ENCODE assay signal across 8 mouse cellular contexts in genomic region chr3:96277428-96277799, GRCm38 (mm10). TPM values are rescaled to one million over a fixed set of nuclear protein-coding genes. Genes with fewer than 3 reads are reported as not detected.
DNase-seq lines count a peak whose midpoint lies in the region; ATAC-seq and TF ChIP-seq lines count a peak whose summit lies in the region.

No protein-coding gene starts in this region.

- peak overlapping the region; percentile 89; the same call in 1 of the 2 replicates for H3K27ac ChIP-seq in layer of hippocampus, adult 2 months
- H3K27ac ChIP-seq in forebrain, embryonic 14.5 days (ENCODE audit: low read depth, low read length) = no peak overlapping the region
- H3K27ac ChIP-seq in left cerebral cortex, adult 2 months = peak overlapping the region; percentile 89

- no peak; the same call in 1 of the 2 replicates for ATAC-seq in forebrain, embryonic 14.5 days
- ATAC-seq in megakaryocyte-erythroid progenitor cell, adult 5-6 weeks (replicated peaks; ENCODE audit: low FRiP score, low TSS enrichment, poor library complexity, severe bottlenecking) = peak; percentile 62

- peak overlapping the region; percentile 65 for H3K9ac ChIP-seq in forebrain, embryonic 14.5 days (ENCODE audit: low read length)

- no peaks in the 10 kb centered on the region for H3K27me3 ChIP-seq in forebrain, embryonic 14.5 days (replicated peaks; ENCODE audit: control insufficient read depth, insufficient read depth, low read length)

- H3K36me3 ChIP-seq in forebrain, embryonic 14.5 days (ENCODE audit: control insufficient read depth, insufficient read depth, low read length) = no peaks in the 10 kb centered on the region

- peaks cover 3% of the 10 kb centered on the region; the same call in 1 of the 2 replicates for H3K4me1 ChIP-seq in forebrain, embryonic 14.5 days (ENCODE audit: control insufficient read depth, insufficient read depth, low read length)

- intact Hi-C loops in left cerebral cortex, adult 2 months (cut with DNase I) = loop anchor here (5.0 kb wide), 2 partner anchors 225 to 320 kb away; partner anchors contain the start of gene Ankrd34a

- WGBS in forebrain, embryonic 14.5 days = 17% methylated on average over 8 of the region's 8 CpGs

- peak overlapping the region; percentile 55 for H3K4me2 ChIP-seq in forebrain, embryonic 14.5 days (ENCODE audit: low read length)

- H3K4me3 ChIP-seq in layer of hippocampus, adult 2 months = peak overlapping the region; percentile 56
- peak overlapping the region; percentile 44 for H3K4me3 ChIP-seq in forebrain, embryonic 14.5 days (ENCODE audit: low read depth, low read length)
- peak overlapping the region; percentile 62 for H3K4me3 ChIP-seq in left cerebral cortex, adult 2 months

- no peak for TF ChIP-seq CTCF in layer of hippocampus, adult 2 months (conservative IDR thresholded peaks at IDR 0.05)
- no peak for TF ChIP-seq CTCF in left cerebral cortex, adult 2 months (IDR thresholded peaks at IDR 0.05)

- H3K9me3 ChIP-seq in forebrain, embryonic 14.5 days (replicated peaks; ENCODE audit: control insufficient read depth, low read length) = no peaks in the 10 kb centered on the region

- DNase-seq in layer of hippocampus, adult 2 months (ENCODE audit: low spot score in 2 of 2) = no peak
- DNase-seq in layer of hippocampus, postnatal 25 days (ENCODE audit: extremely low spot score in 1 of 2, low spot score in 1 of 2) = no peak
- peak; percentile 79 for DNase-seq in ZHBTc4 (ENCODE audit: low read depth, low spot score)
- DNase-seq in forebrain, embryonic 14.5 days (ENCODE audit: low spot score) = peak; percentile 41
- peak; percentile 44 to 50 for DNase-seq in left cerebral cortex, adult 2 months (ENCODE audit: extremely low spot score in 1 of 2, low spot score in 2 of 2)
- DNase-seq in spleen, postnatal 14 days (ENCODE audit: low spot score in 2 of 2) = peak; percentile 63 to 75
- no peak for DNase-seq in layer of hippocampus, postnatal 36 days

RNA-seq across cellular contexts. Expression of gene Hist2h2bb, which starts 7.9 kb away (rescaled TPM):
- 100 to 1,000 TPM; 126 to 137 TPM for total RNA-seq in layer of hippocampus, adult 2 months (2021)
- 100 to 1,000 TPM; 110 to 123 TPM for total RNA-seq in layer of hippocampus, postnatal 25 days (2021)
- 10.8 and 17.6 TPM in 2 replicates for polyA plus RNA-seq in forebrain, embryonic 14.5 days (2014; fragmentation: Nextera tagmentation; extraction: Ambion mirVana)
- 100 to 1,000 TPM; 136 to 154 TPM for total RNA-seq in left cerebral cortex, adult 2 months (2021)
- total RNA-seq in megakaryocyte-erythroid progenitor cell, adult 5-6 weeks (2014; fragmentation: Nextera tagmentation) = 1,021 and 1,485 TPM in 2 replicates
- 6,042 and 11,084 TPM in 2 replicates for total RNA-seq in megakaryocyte-erythroid progenitor cell, adult 5-6 weeks (2017)
- total RNA-seq in layer of hippocampus, postnatal 36 days (2021) = 100 to 1,000 TPM; 120 TPM

RNA-seq across cellular contexts. Expression of gene Hist2h3b, which starts 9.0 kb away (rescaled TPM):
- 10 to 100 TPM; 48.4 to 51.6 TPM for total RNA-seq in layer of hippocampus, adult 2 months (2021)
- 10 to 100 TPM; 41.9 to 53.6 TPM for total RNA-seq in layer of hippocampus, postnatal 25 days (2021)
- 42.3 and 52.1 TPM in 2 replicates for polyA plus RNA-seq in forebrain, embryonic 14.5 days (2014; fragmentation: Nextera tagmentation; extraction: Ambion mirVana)
- total RNA-seq in left cerebral cortex, adult 2 months (2021) = 10 to 100 TPM; 32.7 to 45.5 TPM
- 432 and 521 TPM in 2 replicates for total RNA-seq in megakaryocyte-erythroid progenitor cell, adult 5-6 weeks (2014; fragmentation: Nextera tagmentation)
- total RNA-seq in megakaryocyte-erythroid progenitor cell, adult 5-6 weeks (2017) = 172 and 646 TPM in 2 replicates
- total RNA-seq in layer of hippocampus, postnatal 36 days (2021) = 10 to 100 TPM; 42.9 to 45.4 TPM

RNA-seq across cellular contexts. Expression of gene Hist2h4, which starts 14.3 kb away (rescaled TPM):
- 10 to 100 TPM; 29.6 to 29.9 TPM for total RNA-seq in layer of hippocampus, adult 2 months (2021)
- total RNA-seq in layer of hippocampus, postnatal 25 days (2021) = 10 to 100 TPM; 23.8 to 28.4 TPM
- polyA plus RNA-seq in forebrain, embryonic 14.5 days (2014; fragmentation: Nextera tagmentation; extraction: Ambion mirVana) = 3.8 and 8.1 TPM in 2 replicates
- total RNA-seq in left cerebral cortex, adult 2 months (2021) = 10 to 100 TPM; 26.8 to 31.9 TPM
- total RNA-seq in megakaryocyte-erythroid progenitor cell, adult 5-6 weeks (2014; fragmentation: Nextera tagmentation) = 76.1 and 135 TPM in 2 replicates
- total RNA-seq in megakaryocyte-erythroid progenitor cell, adult 5-6 weeks (2017) = 49.9 and 105 TPM in 2 replicates
- 10 to 100 TPM; 27.7 to 30.4 TPM for total RNA-seq in layer of hippocampus, postnatal 36 days (2021)

RNA-seq across cellular contexts. Expression of gene Fcgr1, which starts 16.4 kb away (rescaled TPM):
- 1 to 10 TPM; 2.2 to 2.3 TPM for total RNA-seq in layer of hippocampus, adult 2 months (2021)
- total RNA-seq in layer of hippocampus, postnatal 25 days (2021) = 1 to 10 TPM; 2.9 to 3.3 TPM
- 1.5 and 1.6 TPM in 2 replicates for polyA plus RNA-seq in forebrain, embryonic 14.5 days (2014; fragmentation: Nextera tagmentation; extraction: Ambion mirVana)
- total RNA-seq in left cerebral cortex, adult 2 months (2021) = 1 to 10 TPM; 2.0 to 2.7 TPM
- not detected in 2 replicates for total RNA-seq in megakaryocyte-erythroid progenitor cell, adult 5-6 weeks (2014; fragmentation: Nextera tagmentation)
- total RNA-seq in megakaryocyte-erythroid progenitor cell, adult 5-6 weeks (2017) = 0.11 TPM in 1 of 2 replicates, not detected in the other
- total RNA-seq in layer of hippocampus, postnatal 36 days (2021) = 1 to 10 TPM; 2.4 to 2.5 TPM

RNA-seq across cellular contexts. Expression of gene Hist2h3c1, which starts 30.9 kb away (rescaled TPM):
- not detected for total RNA-seq in layer of hippocampus, adult 2 months (2021)
- not detected for total RNA-seq in layer of hippocampus, postnatal 25 days (2021)
- polyA plus RNA-seq in forebrain, embryonic 14.5 days (2014; fragmentation: Nextera tagmentation; extraction: Ambion mirVana) = 0.85 TPM in 1 of 2 replicates, not detected in the other
- total RNA-seq in left cerebral cortex, adult 2 months (2021) = not detected
- total RNA-seq in megakaryocyte-erythroid progenitor cell, adult 5-6 weeks (2014; fragmentation: Nextera tagmentation) = 2.9 and 4.4 TPM in 2 replicates
- not detected in 2 replicates for total RNA-seq in megakaryocyte-erythroid progenitor cell, adult 5-6 weeks (2017)
- not detected for total RNA-seq in layer of hippocampus, postnatal 36 days (2021)

Comparison
In these comparisons a context has a peak if more than half of its experiments do, and no peak if none do; other contexts are left out.
1. DNase-seq: peak in ZHBTc4 (single experiment), forebrain, embryonic 14.5 days (single experiment), left cerebral cortex, adult 2 months (2 of 2) and spleen, postnatal 14 days (2 of 2); none in layer of hippocampus, adult 2 months (0 of 2), layer of hippocampus, postnatal 25 days (0 of 2) and layer of hippocampus, postnatal 36 days (0 of 2).
2. RNA of gene Hist2h2bb, which starts 7.9 kb away (total RNA-seq): 1,021 to 11,084 TPM in megakaryocyte-erythroid progenitor cell, adult 5-6 weeks; 136 to 154 TPM in left cerebral cortex, adult 2 months, 126 to 137 TPM in layer of hippocampus, adult 2 months, 110 to 123 TPM in layer of hippocampus, postnatal 25 days and 120 TPM in layer of hippocampus, postnatal 36 days; every median in the first group is over 4 times any median in the second.
3. Peak in every context shown above with its lines, with median percentiles within 50 percentile points of each other: H3K4me3 ChIP-seq.